Mouse (Mus musculus) midbrain, embryonic 11.5 days (tissue): ENCODE measurements around the gene Rpn2. TPM values are rescaled to one million over a fixed set of nuclear protein-coding genes. Genes with fewer than 3 reads are reported as not detected.

Source experiments
- ATAC-seq: fragments of 200-750 bp; cut with Nextera tagmentation; 2 replicates; pipeline ENCODE4 v1.8.0; 2017; ENCODE audit warnings: moderate TSS enrichment, moderate library complexity; ENCODE audit not compliant: low FRiP score
- DNase-seq: peaks from one replicate; pipeline ENCODE4 v3.0.0; 2015; ENCODE audit warnings: low spot score; ENCODE audit errors: missing footprints
- H3K27ac ChIP-seq: fragments of 300-500 bp; sonication (generic); 2 replicates; pipeline ENCODE4 v1.5.1; 2014; ENCODE audit warnings: low read depth, low read length
- H3K27me3 ChIP-seq: fragments of 300-500 bp; sonication (generic); 2 replicates; pipeline ENCODE4 v1.6.1; 2014; ENCODE audit warnings: mild to moderate bottlenecking, low read length, moderate library complexity, mixed read lengths; ENCODE audit not compliant: control insufficient read depth, insufficient read depth
- H3K36me3 ChIP-seq: fragments of 300-500 bp; sonication (generic); 2 replicates; pipeline ENCODE4 v1.6.1; 2014; ENCODE audit warnings: mild to moderate bottlenecking, low read length, moderate library complexity, mixed read lengths; ENCODE audit not compliant: control insufficient read depth, insufficient read depth
- H3K4me1 ChIP-seq: fragments of 300-500 bp; sonication (generic); 2 replicates; pipeline ENCODE4 v1.6.1; 2014; ENCODE audit warnings: low read length; ENCODE audit not compliant: control insufficient read depth, insufficient read depth
- H3K4me2 ChIP-seq: fragments of 300-500 bp; sonication (generic); 2 replicates; pipeline ENCODE4 v1.6.1; 2014; ENCODE audit warnings: mild to moderate bottlenecking, moderate library complexity
- H3K4me3 ChIP-seq: fragments of 300-500 bp; sonication (generic); 2 replicates; pipeline ENCODE4 v1.5.1; 2014; ENCODE audit warnings: low read depth, low read length
- H3K9ac ChIP-seq: fragments of 300-500 bp; sonication (generic); 2 replicates; pipeline ENCODE4 v1.6.1; 2014; ENCODE audit warnings: low read length
- H3K9me3 ChIP-seq: fragments of 300-500 bp; sonication (generic); 2 replicates; pipeline ENCODE4 v1.6.1; 2016; ENCODE audit warnings: low read length; ENCODE audit not compliant: control insufficient read depth
- WGBS: fragments of 180-500 bp; shearing (Covaris S2); extraction: QIAGEN DNeasy Blood & Tissue Kit; methylation state at CpG from one replicate; pipeline ENCODE4 v1.1.7; 2014; 5-methylcytosine and 5-hydroxymethylcytosine counted together
- polyA plus RNA-seq: library from polyadenylated mRNA; unstranded; fragments of >200 nt; fragmentation: Nextera tagmentation; extraction: Ambion mirVana; gene quantifications from 2 replicates; pipeline ENCODE4 v1.2.1, GENCODE M21; 2014

The Rpn2 gene
- polyA plus RNA-seq, 1 experiment from 2014 or later = 237 TPM

GRCm38 (mm10) chr2:157338663-157339062 is 59.8 kb downstream of the Rpn2 start:
- H3K27me3 ChIP-seq = no peaks in the 10 kb centered on the region
- H3K9me3 ChIP-seq = no peaks in the 10 kb centered on the region
- no peak overlapping the region for H3K27ac ChIP-seq
- H3K36me3 ChIP-seq = no peaks in the 10 kb centered on the region
- no peak overlapping the region for H3K4me3 ChIP-seq
- ATAC-seq (no peak), DNase-seq (peak; percentile 97)
- peaks cover 33% of the 10 kb centered on the region for H3K4me1 ChIP-seq
- no peak overlapping the region for H3K4me2 ChIP-seq
- H3K9ac ChIP-seq = no peak overlapping the region
- WGBS = 28% methylated on average over 5 of the region's 5 CpGs

DNA sequence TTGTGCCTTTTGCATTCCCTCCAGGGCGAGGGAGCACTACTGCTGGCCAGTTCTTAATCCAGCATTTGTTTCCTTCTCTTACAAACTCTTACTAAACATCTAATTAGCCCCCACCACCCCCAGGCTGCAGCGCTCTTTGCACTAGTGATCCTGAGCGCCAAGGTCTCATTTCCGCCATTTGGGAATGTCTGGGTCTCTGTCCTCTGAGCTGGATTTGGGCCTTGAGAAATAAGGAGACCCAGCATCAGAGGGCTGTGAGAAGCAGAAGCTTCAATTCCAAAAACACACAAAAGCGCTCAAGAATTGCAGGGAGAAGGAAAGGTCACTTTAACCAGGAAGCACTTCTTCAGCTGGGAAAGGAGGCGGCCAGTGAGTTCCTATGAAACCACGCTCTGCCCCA is 60.7 kb downstream of the Rpn2 start:
- H3K36me3 ChIP-seq = no peaks in the 10 kb centered on the region
- no peak overlapping the region for H3K4me3 ChIP-seq
- DNase-seq = no peak
- no peak overlapping the region for H3K4me2 ChIP-seq
- peak overlapping the region; percentile 92 for H3K27ac ChIP-seq
- H3K9me3 ChIP-seq = no peaks in the 10 kb centered on the region
- WGBS = 71% methylated on average over 7 of the region's 7 CpGs
- H3K27me3 ChIP-seq = no peaks in the 10 kb centered on the region
- peak overlapping the region; percentile 62 for H3K9ac ChIP-seq
- H3K4me1 ChIP-seq = peaks cover 33% of the 10 kb centered on the region
- no peak for ATAC-seq

DNA sequence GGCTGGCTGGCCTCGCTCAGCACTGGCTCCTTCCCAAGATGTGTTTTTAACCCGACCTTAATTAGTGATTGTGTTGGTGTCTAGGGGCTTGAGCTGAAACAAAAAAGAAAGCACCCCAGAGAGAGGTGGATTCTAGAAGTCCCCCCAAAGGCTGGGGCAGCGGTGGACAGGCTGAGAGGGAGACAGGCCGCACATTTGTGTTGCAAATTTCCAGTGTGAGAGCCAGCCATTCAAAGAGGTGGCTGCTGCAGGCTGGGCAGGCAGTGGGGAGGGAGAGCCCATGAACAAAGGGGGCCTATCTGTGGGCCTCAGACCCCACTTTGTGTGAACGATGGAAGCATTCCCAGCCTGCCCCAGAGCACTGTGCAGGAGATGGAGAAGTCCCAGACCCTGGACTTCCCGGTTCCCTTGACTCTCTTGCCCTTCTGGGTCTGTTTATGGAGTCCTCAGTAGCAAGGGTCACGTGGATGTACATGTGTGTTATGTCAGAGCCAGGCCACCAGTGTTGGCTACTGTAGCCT is 61.5 kb downstream of the Rpn2 start:
- ATAC-seq = peak; percentile 76
- no peaks in the 10 kb centered on the region for H3K27me3 ChIP-seq
- H3K4me2 ChIP-seq = no peak overlapping the region
- H3K9me3 ChIP-seq = no peaks in the 10 kb centered on the region
- H3K36me3 ChIP-seq = no peaks in the 10 kb centered on the region
- peaks cover 33% of the 10 kb centered on the region for H3K4me1 ChIP-seq
- no peak overlapping the region for H3K4me3 ChIP-seq
- WGBS = 15% methylated on average over 7 of the region's 7 CpGs
- H3K27ac ChIP-seq = peak overlapping the region; percentile 92
- peak; percentile 94 for DNase-seq
- H3K9ac ChIP-seq = peak overlapping the region; percentile 62

GRCm38 (mm10) chr2:157341554-157342270 is 62.9 kb downstream of the Rpn2 start:
- no peaks in the 10 kb centered on the region for H3K27me3 ChIP-seq
- H3K4me3 ChIP-seq = no peak overlapping the region
- WGBS = 35% methylated on average over 11 of the region's 11 CpGs
- ATAC-seq (peak; percentile 43), DNase-seq (peak; percentile 98)
- no peaks in the 10 kb centered on the region for H3K9me3 ChIP-seq
- peaks cover 33% of the 10 kb centered on the region for H3K4me1 ChIP-seq
- H3K27ac ChIP-seq = peak overlapping the region; percentile 92
- H3K9ac ChIP-seq = peak overlapping the region; percentile 64
- no peaks in the 10 kb centered on the region for H3K36me3 ChIP-seq
- H3K4me2 ChIP-seq = no peak overlapping the region

GRCm38 (mm10) chr2:157342328-157342926 is 63.6 kb downstream of the Rpn2 start:
- DNase-seq (peak; percentile 90), ATAC-seq (no peak)
- Histone ChIP-seq H3K27ac (peak overlapping the region; percentile 71), H3K9me3 (no peaks in the 10 kb centered on the region), H3K4me2 (no peak overlapping the region), H3K36me3 (no peaks in the 10 kb centered on the region), H3K4me3 (no peak overlapping the region), H3K27me3 (no peaks in the 10 kb centered on the region), H3K4me1 (peaks cover 33% of the 10 kb centered on the region), H3K9ac (peak overlapping the region; percentile 64)
- 29% methylated on average over 5 of the region's 5 CpGs for WGBS

GRCm38 (mm10) chr2:157343337-157343736 is 64.5 kb downstream of the Rpn2 start:
- Histone ChIP-seq H3K4me3 (no peak overlapping the region), H3K27ac (peak overlapping the region; percentile 71; the same call in 1 of the 2 replicates), H3K4me1 (peaks cover 40% of the 10 kb centered on the region), H3K4me2 (no peak overlapping the region), H3K9ac (no peak overlapping the region), H3K27me3 (no peaks in the 10 kb centered on the region), H3K36me3 (no peaks in the 10 kb centered on the region), H3K9me3 (no peaks in the 10 kb centered on the region)
- ATAC-seq (no peak), DNase-seq (no peak)
- WGBS = 69% methylated on average over 6 of the region's 6 CpGs

- H3K9me3 ChIP-seq = no peaks in the 10 kb centered on the region
- peaks cover 26% of the 10 kb centered on the region for H3K4me1 ChIP-seq
- no peaks in the 10 kb centered on the region for H3K36me3 ChIP-seq
- peak within 1 kb of the TSS; percentile 47 for H3K27ac ChIP-seq
- peak; percentile 89 for DNase-seq
- ATAC-seq = no peak
- H3K27me3 ChIP-seq = no peaks in the 10 kb centered on the region
- peak within 1 kb of the TSS; percentile 54 for H3K9ac ChIP-seq
- H3K4me2 ChIP-seq = no peak within 1 kb of the TSS
- H3K4me3 ChIP-seq = no peak within 1 kb of the TSS
- 68% methylated on average over 26 of the region's 26 CpGs for WGBS
Measured at GRCm38 (mm10) chr2:157347361-157348159, 68.7 kb downstream of the Rpn2 start, which contains the start of gene Ghrh. TSS of gene Ghrh (minus strand) at chr2:157347506.

- H3K4me2 ChIP-seq = no peak overlapping the region
- ATAC-seq = peak; percentile 71
Measured at GRCm38 (mm10) chr2:157349121-157349778, 70.4 kb downstream of the Rpn2 start.

More at GRCm38 (mm10) chr2:157349121-157349778, 70.4 kb downstream of the Rpn2 start:
- Histone ChIP-seq H3K9me3 (no peaks in the 10 kb centered on the region), H3K27me3 (no peaks in the 10 kb centered on the region), H3K4me3 (no peak overlapping the region), H3K9ac (peak overlapping the region; percentile 14; the same call in 1 of the 2 replicates), H3K36me3 (no peaks in the 10 kb centered on the region), H3K4me1 (peaks cover 19% of the 10 kb centered on the region), H3K27ac (peak overlapping the region; percentile 67)
- DNase-seq = no peak
- WGBS = 37% methylated on average over 12 of the region's 12 CpGs
